Mouse (Mus musculus): Measurements from ENCODE around the gene Bcl6b. TPM values are rescaled to one million over a fixed set of nuclear protein-coding genes. Genes with fewer than 3 reads are reported as not detected.

The Bcl6b gene
- total and polyA plus RNA-seq, 2 experiments from 2014 or later = 2.4 to 3.8 TPM

GRCm38 (mm10) chr11:70206801-70207200 lies 22.8 kb downstream of the Bcl6b start:
- Histone ChIP-seq H3K27me3 (ENCODE audit: insufficient read depth, low read length) (peaks cover 3% of the 10 kb centered on the region; the same call in 1 of the 2 replicates), H3K27ac (ENCODE audit: low read depth, low read length) (no peak overlapping the region), H3K4me2 (ENCODE audit: low read depth, low read length, poor library complexity, severe bottlenecking) (no peak overlapping the region), H3K4me1 (ENCODE audit: insufficient read depth, low read length) (no peaks in the 10 kb centered on the region), H3K9ac (replicated peaks; ENCODE audit: low read length, poor library complexity, severe bottlenecking) (no peak overlapping the region), H3K36me3 (ENCODE audit: insufficient read depth, low read length) (no peaks in the 10 kb centered on the region), H3K9me3 (ENCODE audit: low read length) (no peaks in the 10 kb centered on the region), H3K4me3 (ENCODE audit: low read depth, low read length) (no peak overlapping the region)
- DNase-seq (ENCODE audit: low spot score) (no peak), ATAC-seq (ENCODE audit: low FRiP score) (no peak)
- 83% methylated on average over 2 of the region's 2 CpGs for whole genome bisulfite sequencing
- no peak for TF ChIP-seq CTCF (IDR thresholded peaks at IDR 0.05)

- Histone ChIP-seq H3K4me2 (ENCODE audit: low read depth, low read length, poor library complexity, severe bottlenecking) (no peak overlapping the region), H3K36me3 (ENCODE audit: insufficient read depth, low read length) (no peaks in the 10 kb centered on the region), H3K4me1 (ENCODE audit: insufficient read depth, low read length) (no peaks in the 10 kb centered on the region), H3K9ac (replicated peaks; ENCODE audit: low read length, poor library complexity, severe bottlenecking) (no peak overlapping the region), H3K9me3 (ENCODE audit: low read length) (no peaks in the 10 kb centered on the region), H3K27me3 (ENCODE audit: insufficient read depth, low read length) (no peaks in the 10 kb centered on the region), H3K27ac (ENCODE audit: low read depth, low read length) (no peak overlapping the region), H3K4me3 (ENCODE audit: low read depth, low read length) (no peak overlapping the region)
- 40% methylated on average over 5 of the region's 5 CpGs for WGBS
- ATAC-seq (ENCODE audit: low FRiP score) (no peak), DNase-seq (ENCODE audit: low spot score) (peak; percentile 89)
- peak; percentile 96 for TF ChIP-seq CTCF (IDR thresholded peaks at IDR 0.05)
Measured at GRCm38 (mm10) chr11:70201691-70202090, 27.9 kb downstream of the Bcl6b start.

GRCm38 (mm10) chr11:70200036-70200608 lies 29.5 kb downstream of the Bcl6b start:
- Histone ChIP-seq H3K4me3 (ENCODE audit: low read depth, low read length) (no peak overlapping the region), H3K36me3 (ENCODE audit: insufficient read depth, low read length) (no peaks in the 10 kb centered on the region), H3K4me2 (ENCODE audit: low read depth, low read length, poor library complexity, severe bottlenecking) (no peak overlapping the region), H3K4me1 (ENCODE audit: insufficient read depth, low read length) (no peaks in the 10 kb centered on the region), H3K27me3 (ENCODE audit: insufficient read depth, low read length) (no peaks in the 10 kb centered on the region), H3K9ac (replicated peaks; ENCODE audit: low read length, poor library complexity, severe bottlenecking) (no peak overlapping the region), H3K27ac (ENCODE audit: low read depth, low read length) (no peak overlapping the region), H3K9me3 (ENCODE audit: low read length) (no peaks in the 10 kb centered on the region)
- no peak for TF ChIP-seq CTCF (IDR thresholded peaks at IDR 0.05)
- DNase-seq (ENCODE audit: low spot score) = no peak
- no peak for ATAC-seq (ENCODE audit: low FRiP score)
- WGBS = 87% methylated on average over 5 of the region's 5 CpGs

GRCm38 (mm10) chr11:70199107-70199506 lies 30.5 kb downstream of the Bcl6b start:
- Histone ChIP-seq H3K27ac (ENCODE audit: low read depth, low read length) (no peak overlapping the region), H3K4me2 (ENCODE audit: low read depth, low read length, poor library complexity, severe bottlenecking) (no peak overlapping the region), H3K9me3 (ENCODE audit: low read length) (no peaks in the 10 kb centered on the region), H3K36me3 (ENCODE audit: insufficient read depth, low read length) (no peaks in the 10 kb centered on the region), H3K4me3 (ENCODE audit: low read depth, low read length) (no peak overlapping the region), H3K9ac (replicated peaks; ENCODE audit: low read length, poor library complexity, severe bottlenecking) (no peak overlapping the region), H3K4me1 (ENCODE audit: insufficient read depth, low read length) (no peaks in the 10 kb centered on the region), H3K27me3 (ENCODE audit: insufficient read depth, low read length) (no peaks in the 10 kb centered on the region)
- WGBS = 88% methylated on average over 8 of the region's 8 CpGs
- TF ChIP-seq CTCF (IDR thresholded peaks at IDR 0.05) = no peak
- DNase-seq (ENCODE audit: low spot score) (no peak), ATAC-seq (ENCODE audit: low FRiP score) (no peak)

- TF ChIP-seq CTCF (IDR thresholded peaks at IDR 0.05) = no peak
- no peak for ATAC-seq (ENCODE audit: low FRiP score)
Measured at GRCm38 (mm10) chr11:70198332-70198731, 31.3 kb downstream of the Bcl6b start.

GRCm38 (mm10) chr11:70193354-70194285 lies 36.0 kb downstream of the Bcl6b start:
- no peak for ATAC-seq (ENCODE audit: low FRiP score)
- no peak for DNase-seq (ENCODE audit: low spot score)
- no peaks in the 10 kb centered on the region for H3K36me3 ChIP-seq (ENCODE audit: insufficient read depth, low read length)
- 55% methylated on average over 11 of the region's 11 CpGs for WGBS
- H3K4me3 ChIP-seq (ENCODE audit: low read depth, low read length) = no peak overlapping the region
- no peaks in the 10 kb centered on the region for H3K9me3 ChIP-seq (ENCODE audit: low read length)
- no peak overlapping the region for H3K9ac ChIP-seq (replicated peaks; ENCODE audit: low read length, poor library complexity, severe bottlenecking)
- H3K4me2 ChIP-seq (ENCODE audit: low read depth, low read length, poor library complexity, severe bottlenecking) = no peak overlapping the region
- no peak overlapping the region for H3K27ac ChIP-seq (ENCODE audit: low read depth, low read length)
- TF ChIP-seq CTCF (IDR thresholded peaks at IDR 0.05) = no peak
- H3K27me3 ChIP-seq (ENCODE audit: insufficient read depth, low read length) = no peaks in the 10 kb centered on the region
- H3K4me1 ChIP-seq (ENCODE audit: insufficient read depth, low read length) = no peaks in the 10 kb centered on the region

More at GRCm38 (mm10) chr11:70198332-70198731, 31.3 kb downstream of the Bcl6b start:
- Histone ChIP-seq H3K27me3 (ENCODE audit: insufficient read depth, low read length) (no peaks in the 10 kb centered on the region), H3K9ac (replicated peaks; ENCODE audit: low read length, poor library complexity, severe bottlenecking) (no peak overlapping the region), H3K27ac (ENCODE audit: low read depth, low read length) (no peak overlapping the region), H3K4me2 (ENCODE audit: low read depth, low read length, poor library complexity, severe bottlenecking) (no peak overlapping the region), H3K4me1 (ENCODE audit: insufficient read depth, low read length) (no peaks in the 10 kb centered on the region), H3K4me3 (ENCODE audit: low read depth, low read length) (no peak overlapping the region), H3K9me3 (ENCODE audit: low read length) (no peaks in the 10 kb centered on the region), H3K36me3 (ENCODE audit: insufficient read depth, low read length) (no peaks in the 10 kb centered on the region)
- 94% methylated on average over 3 of the region's 3 CpGs for WGBS
- no peak for DNase-seq (ENCODE audit: low spot score)

All from midbrain, postnatal 0 days (tissue).